Mouse (Mus musculus): ENCODE measurements at regions not wholly inside any gene's neighbourhood (a gene's known extent, or its start where the extent isn't known, plus 50 kb on each side); places are given as distances from the start of the nearest gene placed in this dataset.
"Not testable (repeated sequence)": the region's sequence is repeated elsewhere in the genome, so short reads cannot be mapped to it uniquely, and the experiment has no call there.

DNA sequence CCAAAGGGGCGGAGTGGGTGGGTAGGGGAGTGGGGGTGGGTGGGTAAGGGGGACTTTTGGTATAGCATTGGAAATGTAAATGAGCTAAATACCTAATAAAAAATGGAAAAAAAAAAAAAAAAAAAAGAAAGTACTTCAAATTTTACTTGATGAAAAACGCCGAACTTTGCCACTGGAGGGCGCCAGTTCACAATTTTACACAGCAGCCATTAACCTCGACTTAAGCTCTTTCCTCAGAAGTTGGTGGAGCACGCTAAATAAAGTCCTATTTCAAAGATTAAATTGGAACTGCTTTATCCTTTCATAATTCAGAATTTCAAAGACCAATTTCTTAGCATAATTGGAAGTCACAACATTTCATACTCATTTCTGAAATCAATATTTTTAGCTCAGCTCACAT lies 272.7 kb upstream of the Pdzrn3 start:
- ATAC-seq (ENCODE audit: low FRiP score, low TSS enrichment): not testable (repeated sequence)

DNA sequence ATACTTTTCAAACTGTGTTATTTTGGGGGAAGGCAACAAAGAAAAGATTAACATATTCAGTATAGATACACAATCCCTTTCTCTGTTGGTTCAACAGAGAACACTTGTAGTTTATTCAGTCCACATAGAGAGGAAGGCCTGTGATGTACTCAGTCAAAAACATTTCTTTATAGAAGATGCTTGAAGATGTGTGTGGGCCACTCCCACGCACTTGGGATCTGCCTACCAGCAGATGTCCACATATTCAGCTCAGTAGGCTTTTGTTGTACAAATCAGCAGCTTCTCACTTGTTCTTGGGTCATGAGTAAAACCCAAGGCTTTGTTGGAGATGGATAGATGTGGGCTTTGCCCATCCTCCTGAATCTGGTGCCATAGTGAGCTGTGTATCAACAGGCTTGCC lies 239.6 kb upstream of the Pdzrn3 start:
- Histone ChIP-seq H3K27ac (ENCODE audit: low read length) (no peak overlapping the region), H3K4me1 (ENCODE audit: insufficient read depth, low read length) (no peaks in the 10 kb centered on the region), H3K9ac (replicated peaks; ENCODE audit: low read length) (no peak overlapping the region), H3K9me3 (ENCODE audit: low read length) (no peaks in the 10 kb centered on the region), H3K4me3 (ENCODE audit: low read length) (no peak overlapping the region), H3K4me2 (replicated peaks; ENCODE audit: low read depth, low read length) (no peak overlapping the region), H3K27me3 (ENCODE audit: insufficient read depth, low read length) (no peaks in the 10 kb centered on the region), H3K36me3 (ENCODE audit: insufficient read depth, low read length) (no peaks in the 10 kb centered on the region)
- WGBS: 71% methylated on average over 1 of the region's 1 CpGs
- ATAC-seq (ENCODE audit: low FRiP score, low TSS enrichment): no peak

More for the DNA sequence above, 272.7 kb upstream of the Pdzrn3 start:
- H3K27ac ChIP-seq (ENCODE audit: low read length); H3K9me3 ChIP-seq (ENCODE audit: low read length); H3K36me3 ChIP-seq (ENCODE audit: insufficient read depth, low read length); H3K4me3 ChIP-seq (ENCODE audit: low read length); H3K27me3 ChIP-seq (ENCODE audit: insufficient read depth, low read length); H3K4me2 ChIP-seq (replicated peaks; ENCODE audit: low read depth, low read length); H3K9ac ChIP-seq (replicated peaks; ENCODE audit: low read length); H3K4me1 ChIP-seq (ENCODE audit: insufficient read depth, low read length): not testable (repeated sequence)
- 10% methylated on average over 5 of the region's 6 CpGs for WGBS

DNA sequence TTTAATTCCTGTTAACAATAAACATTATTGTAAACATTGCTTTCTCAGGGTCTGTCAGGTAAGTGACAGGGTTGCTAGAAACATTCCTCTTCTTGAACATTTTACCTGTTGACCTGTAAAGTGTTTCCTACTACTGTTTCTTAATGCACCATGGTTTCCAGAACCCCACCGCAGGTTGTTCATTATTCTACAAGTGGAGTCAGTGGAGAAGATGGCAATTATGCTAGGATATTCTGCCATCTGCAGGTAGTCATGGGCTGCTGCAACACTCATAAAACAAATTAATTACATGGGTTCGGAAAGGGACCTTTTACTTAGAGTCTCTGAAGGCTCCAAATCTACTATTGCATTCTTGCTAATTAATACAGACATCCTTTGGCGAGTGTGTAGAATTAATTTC lies 239.1 kb upstream of the Pdzrn3 start:
- Histone ChIP-seq H3K4me1 (ENCODE audit: insufficient read depth, low read length) (no peaks in the 10 kb centered on the region), H3K36me3 (ENCODE audit: insufficient read depth, low read length) (no peaks in the 10 kb centered on the region), H3K27me3 (ENCODE audit: insufficient read depth, low read length) (no peaks in the 10 kb centered on the region), H3K27ac (ENCODE audit: low read length) (no peak overlapping the region), H3K4me3 (ENCODE audit: low read length) (no peak overlapping the region), H3K9me3 (ENCODE audit: low read length) (no peaks in the 10 kb centered on the region), H3K4me2 (replicated peaks; ENCODE audit: low read depth, low read length) (no peak overlapping the region), H3K9ac (replicated peaks; ENCODE audit: low read length) (no peak overlapping the region)
- 35% methylated on average over 3 of the region's 3 CpGs for WGBS
- ATAC-seq (ENCODE audit: low FRiP score, low TSS enrichment): 0 out of 2 replicates have a peak, but pooled peaks have one; percentile 42

DNA sequence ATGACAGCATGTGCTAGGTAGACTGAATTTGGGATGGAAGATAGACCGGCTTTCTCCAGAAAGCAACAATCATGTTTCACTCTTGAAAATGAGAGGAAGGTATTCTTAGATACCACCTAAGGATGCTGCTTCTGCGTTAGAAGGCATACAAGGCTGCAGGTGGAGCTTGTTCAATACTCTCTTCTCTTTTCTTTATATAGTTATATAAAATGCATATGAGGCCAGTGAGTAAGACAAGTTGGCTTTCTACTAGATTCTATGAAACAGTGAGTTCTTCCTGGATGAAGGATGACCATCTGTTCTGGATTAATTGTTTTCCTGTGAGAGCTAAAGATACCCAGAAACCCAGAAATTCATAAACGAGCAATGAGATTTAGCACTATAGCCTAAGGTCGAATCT lies 231.3 kb upstream of the Pdzrn3 start:
- 88% methylated on average over 4 of the region's 4 CpGs for WGBS
- Histone ChIP-seq H3K4me2 (replicated peaks; ENCODE audit: low read depth, low read length) (no peak overlapping the region), H3K9ac (replicated peaks; ENCODE audit: low read length) (no peak overlapping the region), H3K36me3 (ENCODE audit: insufficient read depth, low read length) (no peaks in the 10 kb centered on the region), H3K27me3 (ENCODE audit: insufficient read depth, low read length) (no peaks in the 10 kb centered on the region), H3K4me3 (ENCODE audit: low read length) (no peak overlapping the region), H3K4me1 (ENCODE audit: insufficient read depth, low read length) (no peaks in the 10 kb centered on the region), H3K27ac (ENCODE audit: low read length) (no peak overlapping the region), H3K9me3 (ENCODE audit: low read length) (no peaks in the 10 kb centered on the region)
- ATAC-seq (ENCODE audit: low FRiP score, low TSS enrichment): no peak

DNA sequence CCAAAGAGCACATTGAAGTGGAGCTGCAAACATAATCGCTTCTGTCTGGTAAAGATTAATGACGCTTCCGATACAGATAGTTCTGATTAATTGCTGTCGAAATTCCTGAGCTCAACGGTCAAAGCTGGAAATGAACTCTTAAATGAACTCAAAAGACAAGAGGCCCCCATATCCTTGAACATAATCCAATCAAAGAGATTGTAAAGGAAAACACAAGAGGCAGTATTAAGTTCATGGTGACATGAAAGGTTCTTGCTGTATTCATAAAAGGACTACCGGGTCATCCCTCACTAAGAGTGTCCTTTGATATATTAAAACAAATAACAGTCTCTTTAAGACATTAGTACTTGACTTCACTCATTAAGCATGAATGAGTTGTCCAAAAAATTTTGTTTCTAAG lies 225.4 kb upstream of the Pdzrn3 start:
- no peaks in the 10 kb centered on the region for H3K9me3 ChIP-seq (ENCODE audit: low read length)
- no peaks in the 10 kb centered on the region for H3K36me3 ChIP-seq (ENCODE audit: insufficient read depth, low read length)
- H3K27me3 ChIP-seq (ENCODE audit: insufficient read depth, low read length): no peaks in the 10 kb centered on the region
- H3K4me2 ChIP-seq (replicated peaks; ENCODE audit: low read depth, low read length): no peak overlapping the region
- 28% methylated on average over 6 of the region's 6 CpGs for WGBS
- no peaks in the 10 kb centered on the region for H3K4me1 ChIP-seq (ENCODE audit: insufficient read depth, low read length)
- H3K27ac ChIP-seq (ENCODE audit: low read length): no peak overlapping the region
- no peak overlapping the region for H3K4me3 ChIP-seq (ENCODE audit: low read length)
- no peak for ATAC-seq (ENCODE audit: low FRiP score, low TSS enrichment)
- H3K9ac ChIP-seq (replicated peaks; ENCODE audit: low read length): no peak overlapping the region

DNA sequence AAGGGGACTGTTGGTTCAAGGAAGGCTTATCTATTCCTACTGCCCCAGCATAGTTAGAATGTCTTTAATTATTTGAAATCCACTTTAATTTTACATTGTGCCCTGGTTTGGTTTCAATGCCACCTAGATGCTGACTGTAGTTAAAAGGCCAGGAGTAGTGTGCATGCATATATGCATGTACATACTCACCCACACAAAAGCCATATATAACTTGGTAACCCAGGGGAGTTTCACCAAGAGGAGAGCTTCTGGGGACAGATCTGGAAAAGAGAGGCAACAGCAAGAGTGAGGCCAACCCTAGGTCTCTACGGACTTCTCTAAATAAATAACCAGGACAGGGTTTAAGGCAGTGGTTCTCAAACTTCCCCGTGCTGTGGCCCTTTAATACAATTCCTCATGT lies 219.3 kb upstream of the Pdzrn3 start:
- Histone ChIP-seq H3K27me3 (ENCODE audit: insufficient read depth, low read length) (no peaks in the 10 kb centered on the region), H3K9me3 (ENCODE audit: low read length) (no peaks in the 10 kb centered on the region), H3K4me2 (replicated peaks; ENCODE audit: low read depth, low read length) (no peak overlapping the region), H3K9ac (replicated peaks; ENCODE audit: low read length) (no peak overlapping the region), H3K36me3 (ENCODE audit: insufficient read depth, low read length) (no peaks in the 10 kb centered on the region), H3K27ac (ENCODE audit: low read length) (no peak overlapping the region), H3K4me3 (ENCODE audit: low read length) (no peak overlapping the region), H3K4me1 (ENCODE audit: insufficient read depth, low read length) (no peaks in the 10 kb centered on the region)
- 90% methylated on average over 2 of the region's 2 CpGs for WGBS
- no peak for ATAC-seq (ENCODE audit: low FRiP score, low TSS enrichment)

DNA sequence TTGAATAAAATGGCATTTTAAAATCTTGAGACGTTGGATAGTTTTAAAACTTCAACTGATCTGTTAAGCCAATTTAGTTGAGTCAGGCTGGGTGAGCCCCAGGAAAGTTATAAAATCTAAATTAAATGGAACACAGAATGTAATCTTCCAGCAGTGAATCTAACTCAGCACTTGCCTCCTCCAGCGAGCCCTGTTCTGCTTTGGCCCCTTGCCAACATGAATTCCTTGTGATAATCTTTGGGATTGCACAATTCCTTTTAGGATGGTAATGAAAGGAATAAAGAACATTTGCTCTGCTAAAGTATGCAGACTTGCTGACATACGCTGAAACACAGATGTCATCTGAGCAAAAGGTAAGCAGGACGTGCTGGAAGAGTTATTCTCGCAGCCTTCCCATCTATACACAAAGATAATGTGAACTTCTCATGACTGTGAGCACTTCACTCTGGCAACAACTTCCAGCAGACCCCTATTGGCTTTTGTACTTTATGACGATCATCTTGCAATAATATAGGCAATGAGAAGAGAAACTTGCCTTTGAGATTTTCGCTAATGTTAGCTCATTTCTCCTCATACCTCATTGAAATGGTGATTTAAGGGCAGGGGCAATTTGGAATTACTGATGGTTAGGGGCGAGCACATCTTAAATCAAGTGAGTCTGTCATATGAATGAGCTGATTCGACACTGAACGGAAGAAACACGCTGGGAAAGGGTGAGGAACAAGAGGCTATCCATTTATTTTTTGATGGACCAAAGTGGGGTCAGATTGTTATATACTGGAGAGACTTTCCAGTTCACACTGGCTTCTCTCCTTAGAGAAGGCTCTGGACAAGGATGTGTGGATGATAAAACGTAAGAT lies 216.3 kb upstream of the Pdzrn3 start:
- Histone ChIP-seq H3K36me3 (ENCODE audit: insufficient read depth, low read length) (no peaks in the 10 kb centered on the region), H3K27ac (ENCODE audit: low read length) (no peak overlapping the region), H3K4me3 (ENCODE audit: low read length) (no peak overlapping the region), H3K4me1 (ENCODE audit: insufficient read depth, low read length) (no peaks in the 10 kb centered on the region), H3K9ac (replicated peaks; ENCODE audit: low read length) (no peak overlapping the region), H3K9me3 (ENCODE audit: low read length) (no peaks in the 10 kb centered on the region), H3K27me3 (ENCODE audit: insufficient read depth, low read length) (no peaks in the 10 kb centered on the region), H3K4me2 (replicated peaks; ENCODE audit: low read depth, low read length) (no peak overlapping the region)
- no peak for ATAC-seq (ENCODE audit: low FRiP score, low TSS enrichment)
- 56% methylated on average over 12 of the region's 12 CpGs for WGBS

DNA sequence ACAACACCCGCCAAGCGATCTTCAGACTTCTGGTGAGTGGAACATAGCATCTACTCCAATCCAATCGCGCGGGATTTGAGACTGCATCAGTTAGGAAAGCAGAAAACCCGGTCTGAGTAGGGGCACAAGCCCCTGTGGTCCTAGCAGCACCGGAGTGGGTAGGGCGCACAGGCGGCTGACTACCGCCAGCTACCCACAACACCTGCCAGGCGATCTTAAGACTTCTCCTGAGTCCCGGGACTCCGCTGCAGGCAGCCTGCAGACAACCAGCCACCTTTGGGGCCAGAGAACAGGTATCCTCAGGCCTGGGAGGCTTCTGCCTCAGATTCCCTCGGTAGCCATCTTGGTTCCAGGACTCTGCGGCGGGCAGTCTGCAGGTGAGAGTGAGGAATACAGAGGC lies 208.2 kb upstream of the Pdzrn3 start:
- no peak overlapping the region for H3K9ac ChIP-seq (replicated peaks; ENCODE audit: low read length)
- no peak overlapping the region for H3K4me2 ChIP-seq (replicated peaks; ENCODE audit: low read depth, low read length)
- no peaks in the 10 kb centered on the region for H3K27me3 ChIP-seq (ENCODE audit: insufficient read depth, low read length)
- H3K36me3 ChIP-seq (ENCODE audit: insufficient read depth, low read length): no peaks in the 10 kb centered on the region
- H3K27ac ChIP-seq (ENCODE audit: low read length): no peak overlapping the region
- no peak overlapping the region for H3K4me3 ChIP-seq (ENCODE audit: low read length)
- H3K4me1 ChIP-seq (ENCODE audit: insufficient read depth, low read length): no peaks in the 10 kb centered on the region
- no peaks in the 10 kb centered on the region for H3K9me3 ChIP-seq (ENCODE audit: low read length)
- ATAC-seq (ENCODE audit: low FRiP score, low TSS enrichment): no peak
- 81% methylated on average over 16 of the region's 16 CpGs for WGBS

DNA sequence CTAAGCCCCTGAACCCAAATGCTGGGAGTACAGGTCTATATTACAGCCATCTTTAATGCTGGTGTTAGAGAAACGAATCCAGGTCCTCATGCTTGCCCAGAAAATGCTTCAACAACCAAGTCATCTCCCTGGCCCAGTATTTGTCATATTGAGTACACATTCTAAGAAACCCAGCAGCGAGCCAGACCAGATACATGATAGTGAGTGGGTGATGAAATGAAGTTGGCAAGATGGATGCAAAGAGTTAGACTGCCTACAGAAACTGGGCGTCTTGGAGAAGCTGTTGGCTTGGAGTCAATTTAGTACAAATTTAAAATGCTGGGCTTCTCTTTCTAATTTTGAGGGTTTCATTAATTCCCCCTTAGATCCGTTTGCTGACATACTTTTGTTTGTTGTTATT lies 203.1 kb upstream of the Pdzrn3 start:
- WGBS: 86% methylated on average over 4 of the region's 4 CpGs
- Histone ChIP-seq H3K4me1 (ENCODE audit: insufficient read depth, low read length) (no peaks in the 10 kb centered on the region), H3K9ac (replicated peaks; ENCODE audit: low read length) (no peak overlapping the region), H3K4me3 (ENCODE audit: low read length) (no peak overlapping the region), H3K36me3 (ENCODE audit: insufficient read depth, low read length) (no peaks in the 10 kb centered on the region), H3K27ac (ENCODE audit: low read length) (no peak overlapping the region), H3K27me3 (ENCODE audit: insufficient read depth, low read length) (no peaks in the 10 kb centered on the region), H3K4me2 (replicated peaks; ENCODE audit: low read depth, low read length) (no peak overlapping the region), H3K9me3 (ENCODE audit: low read length) (no peaks in the 10 kb centered on the region)
- no peak for ATAC-seq (ENCODE audit: low FRiP score, low TSS enrichment)

DNA sequence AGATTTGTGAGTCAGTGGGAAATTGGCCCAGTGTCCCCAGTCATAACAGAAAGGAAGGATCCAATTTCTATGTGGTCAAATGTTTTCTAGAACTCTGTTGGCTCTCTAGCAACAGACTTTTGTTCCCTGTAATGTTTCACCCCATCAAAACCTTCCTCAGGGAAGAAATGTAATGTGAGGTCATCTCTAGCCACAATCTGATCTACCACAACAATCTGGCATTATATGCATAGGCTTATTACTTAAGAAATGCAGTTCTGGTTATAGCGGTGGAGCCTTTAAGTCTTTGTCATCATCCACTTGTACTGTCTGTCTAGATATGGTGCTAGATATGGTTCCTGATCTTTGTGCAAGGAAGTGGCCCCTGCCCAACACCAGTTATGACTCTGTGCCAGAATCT lies 178.4 kb upstream of the Pdzrn3 start:
- Histone ChIP-seq H3K4me2 (replicated peaks; ENCODE audit: low read depth, low read length) (no peak overlapping the region), H3K4me3 (ENCODE audit: low read length) (no peak overlapping the region), H3K36me3 (ENCODE audit: insufficient read depth, low read length) (no peaks in the 10 kb centered on the region), H3K9ac (replicated peaks; ENCODE audit: low read length) (no peak overlapping the region), H3K27ac (ENCODE audit: low read length) (no peak overlapping the region), H3K4me1 (ENCODE audit: insufficient read depth, low read length) (no peaks in the 10 kb centered on the region), H3K27me3 (ENCODE audit: insufficient read depth, low read length) (no peaks in the 10 kb centered on the region), H3K9me3 (ENCODE audit: low read length) (no peaks in the 10 kb centered on the region)
- WGBS: 100% methylated on average over 1 of the region's 1 CpGs
- ATAC-seq (ENCODE audit: low FRiP score, low TSS enrichment): no peak
